Mouse (Mus musculus) thymus, adult 2 months (tissue): ENCODE data around the gene Wdr62.

Source experiments
- CTCF ChIP-seq: fragments of 200-500 bp; IDR thresholded peaks from 2 replicates; pipeline ENCODE4 v1.5.1; 2012; ENCODE audit warnings: mild to moderate bottlenecking, control low read depth, low read length, moderate library complexity, borderline replicate concordance; ENCODE audit not compliant: control insufficient read depth, poor library complexity, insufficient read depth; ENCODE audit errors: extremely low read depth
- POLR2A ChIP-seq: fragments of 200-500 bp; IDR thresholded peaks from 2 replicates; pipeline ENCODE4 v1.6.1; 2012; ENCODE audit warnings: mild to moderate bottlenecking, low read length, control low read depth, moderate library complexity; ENCODE audit not compliant: control insufficient read depth, poor library complexity, insufficient read depth; ENCODE audit errors: extremely low read depth

DNA sequence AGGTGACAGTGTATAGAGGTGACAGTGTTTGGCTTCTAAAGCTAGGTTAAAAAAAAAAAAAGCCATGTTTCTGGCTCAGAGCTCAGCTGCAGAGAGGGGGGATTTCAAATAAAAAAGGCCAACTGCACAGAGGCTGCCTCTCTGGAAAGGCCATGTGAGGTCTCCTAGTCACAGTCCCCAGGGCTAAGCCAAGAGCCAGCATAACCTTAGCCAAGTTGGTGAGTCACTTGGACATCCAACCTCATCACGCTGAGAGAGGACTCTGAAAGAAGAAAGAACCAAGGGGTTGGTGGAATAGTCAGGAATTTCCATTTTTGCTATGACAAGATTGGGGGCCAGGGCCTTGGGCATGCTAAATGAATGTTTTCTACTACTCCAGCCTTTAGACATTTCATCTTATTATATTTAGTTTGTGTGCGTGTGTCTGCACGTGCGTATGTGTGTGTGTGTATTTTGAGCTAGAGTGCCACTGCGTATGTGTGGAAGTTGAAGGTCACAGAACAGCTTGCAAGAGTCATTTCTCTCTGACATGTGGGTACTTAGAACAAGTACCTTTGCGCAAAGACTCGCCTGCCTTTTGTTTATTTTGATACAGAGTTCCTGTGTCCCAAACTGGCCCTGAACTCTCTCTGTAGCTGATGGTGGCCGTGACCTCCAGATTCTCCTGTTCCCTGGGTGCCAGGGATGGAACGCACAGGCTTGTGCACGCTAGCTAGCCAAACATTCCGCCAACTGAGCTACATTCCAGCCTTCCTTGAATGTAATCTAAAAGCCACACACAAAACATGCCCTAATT, 77.1 kb downstream of the Wdr62 start:
- TF ChIP-seq CTCF (no peak), POLR2A (no peak)
